Mouse (Mus musculus) layer of hippocampus, postnatal 14 days (tissue): ENCODE results near the gene Trim16. TPM values are rescaled to one million over a fixed set of nuclear protein-coding genes. Genes with fewer than 3 reads are reported as not detected.

Source experiments
- DNase-seq, 2 experiments: peaks; one replicate each; pipeline ENCODE4 v3.0.0; 2021 to 2022; ENCODE audit warnings: low spot score in 2 of 2, mixed read lengths in 1 of 2
- total RNA-seq, 2 experiments: library from RNA; stranded (reverse); gene quantifications; 2 replicates each; pipeline ENCODE4 v1.2.3; 2021

Trim16 gene
- total RNA-seq, 2 experiments from 2014 or later: 3.9 to 4.0 TPM

DNA sequence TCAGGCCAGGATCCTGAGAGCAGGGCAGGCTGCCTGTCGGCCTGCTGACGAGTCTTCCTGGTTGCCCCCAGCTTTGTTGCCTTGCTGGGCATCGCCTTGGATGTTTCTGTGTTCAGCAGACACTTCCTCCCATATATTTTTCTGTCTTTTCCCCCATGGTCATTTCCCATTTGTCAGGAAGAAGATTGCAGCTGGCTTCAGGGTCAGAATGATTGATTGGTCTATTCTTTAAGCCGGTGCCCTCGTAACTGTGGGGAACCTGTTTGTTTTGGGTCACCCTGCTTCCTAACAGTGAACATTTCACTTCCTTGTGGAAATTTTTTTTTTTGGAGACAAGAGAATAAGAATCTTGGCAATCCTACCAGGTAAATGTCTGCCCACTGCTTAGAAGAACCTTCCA is 65.3 kb downstream of the Trim16 start:
- DNase-seq: no peak

DNA sequence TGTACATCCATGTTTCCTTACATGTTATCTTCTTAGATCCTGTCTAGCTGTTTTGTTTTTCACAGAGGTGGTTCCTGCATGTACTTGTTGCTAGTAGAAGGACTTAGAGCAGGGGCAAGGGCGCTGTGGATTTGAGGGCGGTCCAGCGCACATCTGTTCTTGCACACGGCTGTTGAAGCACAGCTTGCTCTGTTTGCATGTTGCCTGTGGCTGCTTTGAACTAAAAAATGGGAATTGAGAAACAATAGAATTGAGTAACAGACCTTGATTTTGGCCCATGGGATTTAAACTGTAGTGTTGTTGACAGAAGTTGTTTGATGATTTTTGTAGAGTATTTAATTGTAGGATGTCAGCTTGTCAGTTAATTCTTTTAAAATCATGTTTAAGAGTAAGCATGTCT is 70.8 kb downstream of the Trim16 start:
- DNase-seq: no peak

DNA sequence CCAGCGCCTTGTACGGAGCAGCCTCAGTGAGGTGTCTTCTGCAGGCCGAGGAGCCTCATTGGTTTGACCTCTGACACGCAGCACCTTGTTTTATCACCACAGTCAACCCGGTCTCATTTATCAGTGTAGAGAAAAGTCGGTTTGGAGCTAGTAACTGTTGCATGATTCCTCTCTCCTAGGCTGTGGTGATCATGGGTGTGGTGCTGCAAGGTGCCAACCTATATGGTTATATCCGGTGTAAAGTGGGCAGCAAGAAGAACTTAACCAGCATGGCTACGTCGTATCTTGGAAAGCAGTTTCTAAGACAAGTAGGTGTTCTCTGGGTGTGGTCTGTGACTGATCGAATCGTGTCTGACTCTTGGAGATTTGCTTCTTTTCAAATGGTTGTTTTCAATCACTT is 71.7 kb downstream of the Trim16 start:
- no peak for DNase-seq

Other genes starting within 250 kb of the Trim16 start
- gene Trpv2, start 245.7 kb upstream of the Trim16 start, total RNA-seq: 10 to 100 TPM; 18.4 to 21.5 TPM
- gene Lrrc75a, start 171.7 kb upstream of the Trim16 start, total RNA-seq: 10 to 100 TPM in 1 of 2 experiments, 1 to 10 TPM in 1; 9.5 to 11.3 TPM
- gene Mmgt2, start 171.6 kb upstream of the Trim16 start, total RNA-seq: 10 to 100 TPM; 14.8 to 17.2 TPM
- gene Zfp287, start 88.3 kb upstream of the Trim16 start, total RNA-seq: 10 to 100 TPM; 15.2 to 16.7 TPM
- not detected for gene Gm10428, start 67.1 kb upstream of the Trim16 start, total RNA-seq
- 10 to 100 TPM; 21.3 to 21.5 TPM for gene Zfp286, start 30.8 kb upstream of the Trim16 start, total RNA-seq
- 1 to 10 TPM in 1 of 2 experiments, under 1 TPM in 1; 0.62 to 1.5 TPM for gene Fbxw10, start 26.8 kb downstream of the Trim16 start, total RNA-seq
- gene Tvp23b, start 59.2 kb downstream of the Trim16 start, total RNA-seq: 10 to 100 TPM; 24.8 to 26.2 TPM
- gene Cdrt4, start 131.0 kb downstream of the Trim16 start, total RNA-seq: not detected
- gene Tekt3, start 241.4 kb downstream of the Trim16 start, total RNA-seq: under 1 TPM in 1 of 2 experiments, not detected in 1; 0.36 TPM